Comparison of ENCODE assay signal across 12 mouse cellular contexts in the genomic region with DNA sequence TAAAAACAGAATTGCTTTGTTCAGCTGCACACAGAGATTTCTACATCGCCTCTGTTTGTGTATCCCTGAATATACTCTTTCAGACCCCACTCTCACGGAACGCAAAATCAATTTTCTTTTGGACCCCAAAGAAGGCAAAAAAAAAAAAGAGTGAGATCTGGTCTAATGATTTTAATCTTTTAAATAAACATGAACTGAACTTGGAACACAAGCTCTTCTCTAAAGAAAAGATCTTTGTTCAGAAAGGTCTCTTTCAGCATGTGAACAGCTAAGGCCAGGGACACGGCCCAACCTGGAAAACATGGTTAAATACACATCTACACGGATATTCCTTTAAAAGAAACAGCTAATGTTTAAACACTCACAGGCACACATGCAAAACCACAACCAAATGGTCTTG. TPM values are rescaled to one million over a fixed set of nuclear protein-coding genes. Genes with fewer than 3 reads are reported as not detected.
DNase-seq lines count a peak whose midpoint lies in the region; ATAC-seq and TF ChIP-seq lines count a peak whose summit lies in the region.
"Had no signal": no experiment of that assay in that cellular context is flagged by ENCODE, and none has a peak within 500 bp of the region (broad histone marks: within the 10 kb centered on the region; RNA-seq: fewer than 3 reads in every experiment).

No protein-coding gene starts in this region.

- ATAC-seq in heart, embryonic 15.5 days (replicated peaks; ENCODE audit: insufficient number of reproducible peaks, insufficient read depth, low FRiP score, low read depth): no peak
- no peak for ATAC-seq in forebrain, embryonic 15.5 days (replicated peaks)
- no peak for ATAC-seq in midbrain, embryonic 11.5 days (ENCODE audit: low FRiP score)

- no peaks in the 10 kb centered on the region; the same call in 1 of the 2 replicates for H3K36me3 ChIP-seq in heart, embryonic 15.5 days
- peaks cover 2% of the 10 kb centered on the region; the same call in 1 of the 2 replicates for H3K36me3 ChIP-seq in heart, adult 2 months (ENCODE audit: control insufficient read depth, insufficient read depth, low read length)
- no peaks in the 10 kb centered on the region for H3K36me3 ChIP-seq in forebrain, embryonic 15.5 days
- H3K36me3 ChIP-seq in midbrain, embryonic 11.5 days (ENCODE audit: control insufficient read depth, insufficient read depth, low read length): peaks cover 4% of the 10 kb centered on the region; the same call in 1 of the 2 replicates

- H3K27ac ChIP-seq in heart, embryonic 15.5 days: peak overlapping the region; percentile 75
- no peak overlapping the region for H3K27ac ChIP-seq in heart, adult 2 months
- peak overlapping the region; percentile 81 for H3K27ac ChIP-seq in forebrain, embryonic 15.5 days (replicated peaks)
- H3K27ac ChIP-seq in midbrain, embryonic 11.5 days (ENCODE audit: low read depth, low read length): peak overlapping the region; percentile 49
- H3K27ac ChIP-seq: liver, embryonic 14.5 days had no signal

- H3K9ac ChIP-seq in heart, embryonic 15.5 days: no peak overlapping the region
- H3K9ac ChIP-seq in heart, adult 2 months (ENCODE audit: low read depth, low read length): no peak overlapping the region
- H3K9ac ChIP-seq in forebrain, embryonic 15.5 days (replicated peaks): no peak overlapping the region
- no peak overlapping the region; the same call in 1 of the 2 replicates for H3K9ac ChIP-seq in midbrain, embryonic 11.5 days (ENCODE audit: low read length)
- H3K9ac ChIP-seq: liver, embryonic 14.5 days had no signal

- no peaks in the 10 kb centered on the region for H3K9me3 ChIP-seq in heart, embryonic 15.5 days (replicated peaks)
- no peaks in the 10 kb centered on the region for H3K9me3 ChIP-seq in forebrain, embryonic 15.5 days
- no peaks in the 10 kb centered on the region for H3K9me3 ChIP-seq in midbrain, embryonic 11.5 days (ENCODE audit: control insufficient read depth, low read length)

- H3K79me2 ChIP-seq in heart, adult 2 months (replicated peaks; ENCODE audit: control insufficient read depth, insufficient read depth, low read length): no peaks in the 10 kb centered on the region

- no peak overlapping the region for H3K4me3 ChIP-seq in heart, embryonic 15.5 days
- H3K4me3 ChIP-seq in heart, adult 2 months: no peak overlapping the region
- H3K4me3 ChIP-seq in forebrain, embryonic 15.5 days: no peak overlapping the region
- no peak overlapping the region for H3K4me3 ChIP-seq in midbrain, embryonic 11.5 days (ENCODE audit: low read depth, low read length)

- no peak for TF ChIP-seq EP300 in heart, adult 2 months (IDR thresholded peaks at IDR 0.05; ENCODE audit: insufficient read depth, low read depth, low read length)

- intact Hi-C loops in heart, adult 2 months (cut with DNase I): no loop called here

- WGBS in heart, embryonic 15.5 days: 59% methylated on average over 5 of the region's 5 CpGs
- 78% methylated on average over 5 of the region's 5 CpGs for WGBS in heart, adult 2 months
- WGBS in forebrain, embryonic 15.5 days: 5% methylated on average over 5 of the region's 5 CpGs
- 20% methylated on average over 5 of the region's 5 CpGs for WGBS in midbrain, embryonic 11.5 days

- no peak for DNase-seq in heart, adult 2 months
- peak; percentile 33 for DNase-seq in brain, adult 2 months (ENCODE audit: low read depth, low spot score)
- DNase-seq in midbrain, embryonic 11.5 days (ENCODE audit: low spot score, missing footprints): no peak
- DNase-seq in adrenal gland, adult 18-20 months (ENCODE audit: low spot score in 2 of 2): no peak
- DNase-seq in kidney, postnatal 14 days: no peak
- no peak for DNase-seq in frontal cortex, postnatal 25 days (ENCODE audit: low spot score in 2 of 2)
- DNase-seq: adrenal gland, adult 2 months; cerebellum, adult 11 months had no signal

- no peak overlapping the region for H3K4me2 ChIP-seq in heart, embryonic 15.5 days
- H3K4me2 ChIP-seq in forebrain, embryonic 15.5 days (replicated peaks): no peak overlapping the region
- 0 out of 2 replicates have a peak overlapping the region, but pooled peaks have one; percentile 12 for H3K4me2 ChIP-seq in midbrain, embryonic 11.5 days

- no peak for TF ChIP-seq POLR2A in heart, adult 2 months (IDR thresholded peaks at IDR 0.05; ENCODE audit: insufficient read depth, low read depth, low read length)

- peaks cover 31% of the 10 kb centered on the region for H3K4me1 ChIP-seq in heart, embryonic 15.5 days (replicated peaks)
- no peaks in the 10 kb centered on the region for H3K4me1 ChIP-seq in heart, adult 2 months (ENCODE audit: control insufficient read depth, insufficient read depth, low read length)
- H3K4me1 ChIP-seq in forebrain, embryonic 15.5 days: peaks cover 51% of the 10 kb centered on the region
- peaks cover 52% of the 10 kb centered on the region for H3K4me1 ChIP-seq in midbrain, embryonic 11.5 days (ENCODE audit: control insufficient read depth, insufficient read depth, low read length)

- H3K27me3 ChIP-seq in heart, embryonic 15.5 days: no peaks in the 10 kb centered on the region
- H3K27me3 ChIP-seq in heart, adult 2 months (ENCODE audit: control insufficient read depth, insufficient read depth, low read length): no peaks in the 10 kb centered on the region
- no peaks in the 10 kb centered on the region for H3K27me3 ChIP-seq in forebrain, embryonic 15.5 days
- no peaks in the 10 kb centered on the region for H3K27me3 ChIP-seq in midbrain, embryonic 11.5 days (ENCODE audit: control insufficient read depth, insufficient read depth, low read length)

- no peak for TF ChIP-seq CTCF in heart, adult 2 months (IDR thresholded peaks at IDR 0.05)

RNA-seq across cellular contexts. Expression of a gene that starts 46.6 kb away (rescaled TPM):
- polyA plus RNA-seq in heart, embryonic 15.5 days (2015; fragmentation: Nextera tagmentation; extraction: Ambion mirVana): 15.0 and 17.1 TPM in 2 replicates
- 1 to 10 TPM; 2.9 to 3.5 TPM for total RNA-seq in heart, adult 2 months (2021)
- polyA plus RNA-seq in heart, adult 2 months (2012; rRNA removed): 3.0 and 3.8 TPM in 2 replicates
- 32.4 and 35.0 TPM in 2 replicates for polyA plus RNA-seq in forebrain, embryonic 15.5 days (2015; fragmentation: Nextera tagmentation; extraction: Ambion mirVana)
- 47.7 and 56.6 TPM in 2 replicates for polyA plus RNA-seq in midbrain, embryonic 11.5 days (2014; fragmentation: Nextera tagmentation; extraction: Ambion mirVana)
- total RNA-seq in adrenal gland, adult 18-20 months (2021): 1 to 10 TPM; 3.1 to 3.2 TPM
- polyA plus RNA-seq: C2C12 had no signal
